Mouse (Mus musculus) kidney, embryonic 16.5 days (tissue): Measurements from ENCODE around the gene Shroom1. TPM values are rescaled to one million over a fixed set of nuclear protein-coding genes. Genes with fewer than 3 reads are reported as not detected.

Experiments used
- ATAC-seq: fragments of 200-750 bp; cut with Nextera tagmentation; 2 replicates; pipeline ENCODE4 v1.8.0; 2017; ENCODE audit warnings: moderate TSS enrichment; ENCODE audit not compliant: low FRiP score, low TSS enrichment
- H3K27ac ChIP-seq: fragments of 300-500 bp; sonication (generic); 2 replicates; pipeline ENCODE4 v1.5.1; 2014; ENCODE audit warnings: low read length
- H3K27me3 ChIP-seq: fragments of 300-500 bp; sonication (generic); 2 replicates; pipeline ENCODE4 v1.6.1; 2014; ENCODE audit warnings: low read length, control low read depth, mixed read lengths; ENCODE audit not compliant: insufficient read depth
- H3K36me3 ChIP-seq: fragments of 300-500 bp; sonication (generic); 2 replicates; pipeline ENCODE4 v1.6.1; 2014; ENCODE audit warnings: low read length, control low read depth, mixed read lengths; ENCODE audit not compliant: insufficient read depth
- H3K4me1 ChIP-seq: fragments of 300-500 bp; sonication (generic); 2 replicates; pipeline ENCODE4 v1.6.1; 2014; ENCODE audit warnings: low read length, control low read depth, mixed read lengths; ENCODE audit not compliant: insufficient read depth
- H3K4me2 ChIP-seq: fragments of 300-500 bp; sonication (generic); replicated peaks from 2 replicates; pipeline ENCODE4 v1.6.1; 2014; ENCODE audit warnings: low read depth, low read length
- H3K4me3 ChIP-seq: fragments of 300-500 bp; sonication (generic); 2 replicates; pipeline ENCODE4 v1.5.1; 2014; ENCODE audit warnings: mild to moderate bottlenecking, low read length
- H3K9ac ChIP-seq: fragments of 300-500 bp; sonication (generic); replicated peaks from 2 replicates; pipeline ENCODE4 v1.6.1; 2014; ENCODE audit warnings: low read length
- H3K9me3 ChIP-seq: fragments of 300-500 bp; sonication (generic); 2 replicates; pipeline ENCODE4 v1.6.1; 2016; ENCODE audit warnings: low read length, control low read depth
- WGBS: fragments of 180-500 bp; shearing (Covaris S2); extraction: QIAGEN DNeasy Blood & Tissue Kit; methylation state at CpG from one replicate; pipeline ENCODE4 v1.1.7; 2014; 5-methylcytosine and 5-hydroxymethylcytosine counted together
- polyA plus RNA-seq: library from polyadenylated mRNA; unstranded; fragments of >200 nt; fragmentation: Nextera tagmentation; extraction: Ambion mirVana; gene quantifications from 2 replicates; pipeline ENCODE4 v1.2.1, GENCODE M21; 2015

Shroom1 gene
- polyA plus RNA-seq, 1 experiment from 2014 or later: 2.1 TPM

GRCm38 (mm10) chr11:53457372-53457954, 458 bp downstream of the Shroom1 start:
- Histone ChIP-seq H3K4me2 (peak overlapping the region; percentile 92), H3K27me3 (peaks cover 11% of the 10 kb centered on the region), H3K4me3 (peak overlapping the region; percentile 62), H3K9me3 (no peaks in the 10 kb centered on the region), H3K27ac (no peak overlapping the region), H3K4me1 (peaks cover 17% of the 10 kb centered on the region), H3K36me3 (no peaks in the 10 kb centered on the region), H3K9ac (peak overlapping the region; percentile 70)
- 5% methylated on average over 29 of the region's 29 CpGs for WGBS
- ATAC-seq: peak; percentile 32

- H3K9ac ChIP-seq: no peak overlapping the region
- no peak overlapping the region for H3K4me2 ChIP-seq
- ATAC-seq: no peak
- H3K27ac ChIP-seq: no peak overlapping the region
- peaks cover 27% of the 10 kb centered on the region for H3K27me3 ChIP-seq
- WGBS: 60% methylated on average over 3 of the region's 3 CpGs
- H3K4me3 ChIP-seq: no peak overlapping the region
- H3K9me3 ChIP-seq: no peaks in the 10 kb centered on the region
- H3K4me1 ChIP-seq: peaks cover 27% of the 10 kb centered on the region
- no peaks in the 10 kb centered on the region for H3K36me3 ChIP-seq
Observed at GRCm38 (mm10) chr11:53458996-53459395, 2.0 kb downstream of the Shroom1 start.

GRCm38 (mm10) chr11:53460192-53460591, 3.2 kb downstream of the Shroom1 start:
- Histone ChIP-seq H3K4me3 (no peak overlapping the region), H3K27me3 (peaks cover 37% of the 10 kb centered on the region), H3K4me2 (no peak overlapping the region), H3K9me3 (no peaks in the 10 kb centered on the region), H3K9ac (no peak overlapping the region), H3K4me1 (peaks cover 28% of the 10 kb centered on the region), H3K27ac (no peak overlapping the region), H3K36me3 (no peaks in the 10 kb centered on the region)
- WGBS: 83% methylated on average over 3 of the region's 3 CpGs
- no peak for ATAC-seq

DNA sequence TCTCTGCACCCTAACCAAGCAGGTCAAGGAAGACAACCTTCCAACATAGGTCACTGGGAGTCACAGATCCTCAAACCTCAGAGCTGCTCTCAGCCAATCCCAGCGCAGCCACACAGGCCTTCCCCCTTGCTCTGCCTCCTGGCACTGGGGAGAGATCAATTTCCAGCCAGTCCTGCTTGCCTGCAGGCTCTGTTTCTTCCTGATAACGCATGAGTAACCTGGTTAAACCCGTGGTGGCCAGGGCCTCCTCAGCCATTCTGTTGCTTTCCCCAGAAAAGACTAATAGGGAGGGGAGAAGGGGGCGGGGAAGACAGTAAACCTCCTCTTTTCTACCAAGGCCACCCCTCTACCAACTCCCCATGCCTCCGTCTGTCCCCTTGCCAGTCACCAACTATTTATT, 4.7 kb downstream of the Shroom1 start:
- Histone ChIP-seq H3K4me2 (no peak overlapping the region), H3K9me3 (no peaks in the 10 kb centered on the region), H3K36me3 (no peaks in the 10 kb centered on the region), H3K4me3 (no peak overlapping the region), H3K4me1 (peaks cover 34% of the 10 kb centered on the region), H3K27me3 (peaks cover 52% of the 10 kb centered on the region), H3K27ac (no peak overlapping the region), H3K9ac (no peak overlapping the region)
- no peak for ATAC-seq
- 17% methylated on average over 5 of the region's 5 CpGs for WGBS

GRCm38 (mm10) chr11:53463551-53464424, 6.8 kb downstream of the Shroom1 start:
- Histone ChIP-seq H3K27ac (no peak overlapping the region), H3K9me3 (no peaks in the 10 kb centered on the region), H3K4me3 (peak overlapping the region; percentile 47), H3K9ac (peak overlapping the region; percentile 53), H3K27me3 (peaks cover 54% of the 10 kb centered on the region), H3K4me1 (peaks cover 30% of the 10 kb centered on the region), H3K4me2 (peak overlapping the region; percentile 64), H3K36me3 (no peaks in the 10 kb centered on the region)
- ATAC-seq: no peak; the same call in 1 of the 2 replicates
- 6% methylated on average over 53 of the region's 55 CpGs for WGBS

GRCm38 (mm10) chr11:53466231-53466971, 9.4 kb downstream of the Shroom1 start:
- ATAC-seq: peak; percentile 26; the same call in 1 of the 2 replicates
- no peaks in the 10 kb centered on the region for H3K9me3 ChIP-seq
- H3K27me3 ChIP-seq: peaks cover 73% of the 10 kb centered on the region
- H3K4me3 ChIP-seq: peak overlapping the region; percentile 46
- H3K27ac ChIP-seq: no peak overlapping the region
- WGBS: 7% methylated on average over 40 of the region's 40 CpGs
- peaks cover 37% of the 10 kb centered on the region for H3K4me1 ChIP-seq
- H3K9ac ChIP-seq: peak overlapping the region; percentile 64
- H3K4me2 ChIP-seq: peak overlapping the region; percentile 67
- no peaks in the 10 kb centered on the region for H3K36me3 ChIP-seq

- ATAC-seq: no peak
- 45% methylated on average over 16 of the region's 16 CpGs for WGBS
- no peak overlapping the region for H3K27ac ChIP-seq
- peak overlapping the region; percentile 27; the same call in 1 of the 2 replicates for H3K9ac ChIP-seq
- no peaks in the 10 kb centered on the region for H3K9me3 ChIP-seq
- peaks cover 66% of the 10 kb centered on the region for H3K27me3 ChIP-seq
- no peaks in the 10 kb centered on the region for H3K36me3 ChIP-seq
- peak overlapping the region; percentile 44 for H3K4me2 ChIP-seq
- peak overlapping the region; percentile 20; the same call in 1 of the 2 replicates for H3K4me3 ChIP-seq
- H3K4me1 ChIP-seq: peaks cover 16% of the 10 kb centered on the region
Observed at GRCm38 (mm10) chr11:53469294-53469967, 12.4 kb downstream of the Shroom1 start.

- ATAC-seq: peak; percentile 86; the same call in 1 of the 2 replicates
- no peaks in the 10 kb centered on the region for H3K36me3 ChIP-seq
- H3K4me1 ChIP-seq: peaks cover 16% of the 10 kb centered on the region
- peak within 1 kb of the TSS; percentile 44 for H3K4me2 ChIP-seq
- H3K4me3 ChIP-seq: peak within 1 kb of the TSS; percentile 20
- H3K27ac ChIP-seq: no peak within 1 kb of the TSS
- peaks cover 66% of the 10 kb centered on the region for H3K27me3 ChIP-seq
- H3K9ac ChIP-seq: peak within 1 kb of the TSS; percentile 27; the same call in 1 of the 2 replicates
- H3K9me3 ChIP-seq: no peaks in the 10 kb centered on the region
- WGBS: 5% methylated on average over 29 of the region's 29 CpGs
Observed at GRCm38 (mm10) chr11:53469968-53470695, 13.1 kb downstream of the Shroom1 start, which contains the start of gene Gm9837. TSS of gene Gm9837 (minus strand) at chr11:53470479.

- H3K27me3 ChIP-seq: peaks cover 65% of the 10 kb centered on the region
- H3K36me3 ChIP-seq: no peaks in the 10 kb centered on the region
- no peak overlapping the region for H3K27ac ChIP-seq
- H3K9ac ChIP-seq: no peak overlapping the region
- 84% methylated on average over 3 of the region's 3 CpGs for WGBS
- no peak overlapping the region for H3K4me2 ChIP-seq
- no peak for ATAC-seq
- H3K9me3 ChIP-seq: no peaks in the 10 kb centered on the region
- H3K4me3 ChIP-seq: no peak overlapping the region
- H3K4me1 ChIP-seq: peaks cover 8% of the 10 kb centered on the region; the same call in 1 of the 2 replicates
Observed at GRCm38 (mm10) chr11:53472709-53473108, 15.7 kb downstream of the Shroom1 start.
